Mouse (Mus musculus) testis, adult 2 months (tissue): ENCODE measurements around the gene Map4k4.

Experiments used
- CTCF ChIP-seq: fragments of 200-500 bp; IDR thresholded peaks from 2 replicates; pipeline ENCODE4 v1.5.1; 2012; ENCODE audit warnings: low read depth, mild to moderate bottlenecking, inconsistent platforms, low read length, moderate library complexity; ENCODE audit not compliant: control insufficient read depth, insufficient read depth, insufficient replicate concordance
- POLR2A ChIP-seq: fragments of 200-500 bp; IDR thresholded peaks from 2 replicates; pipeline ENCODE4 v1.6.1; 2012; ENCODE audit warnings: low read depth, mild to moderate bottlenecking, inconsistent platforms, low read length, moderate library complexity; ENCODE audit not compliant: control insufficient read depth

DNA sequence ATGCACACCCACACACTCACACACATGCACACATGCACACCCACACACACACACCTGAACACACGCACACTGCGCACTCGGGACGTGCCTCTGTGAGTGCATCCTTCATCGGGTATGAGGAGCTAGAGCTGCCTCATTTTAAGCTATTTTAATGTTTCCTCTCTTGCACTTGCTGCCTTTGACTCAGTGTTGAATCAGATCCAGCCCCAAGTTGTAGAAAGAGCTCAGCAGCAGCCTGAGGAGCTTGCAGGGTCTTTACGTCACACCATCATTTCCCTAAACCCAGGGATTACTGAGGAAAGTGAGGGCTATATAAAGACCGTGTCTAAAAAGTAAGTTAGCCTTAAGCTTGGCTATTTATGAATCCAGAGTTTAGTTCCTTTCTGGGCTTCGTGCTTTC is 62.1 kb downstream of the Map4k4 start:
- TF ChIP-seq POLR2A = no peak
- no peak for TF ChIP-seq CTCF
